Mouse (Mus musculus) small intestine, adult 2 months (tissue): ENCODE data around the gene Fh1. TPM values are rescaled to one million over a fixed set of nuclear protein-coding genes. Genes with fewer than 3 reads are reported as not detected.

ENCODE experiments used
- H3K27ac ChIP-seq: fragments of 200-500 bp; 2 replicates; pipeline ENCODE4 v1.5.1; 2012; ENCODE audit warnings: low read depth, low read length, control low read depth, inconsistent platforms; ENCODE audit not compliant: insufficient read depth
- H3K27me3 ChIP-seq: fragments of 200-500 bp; 2 replicates; pipeline ENCODE4 v1.6.1; 2012; ENCODE audit warnings: mild to moderate bottlenecking, moderate library complexity, low read length, inconsistent platforms; ENCODE audit not compliant: control insufficient read depth, insufficient read depth
- H3K36me3 ChIP-seq: fragments of 200-500 bp; 2 replicates; pipeline ENCODE4 v1.6.1; 2012; ENCODE audit warnings: mild to moderate bottlenecking, low read length, control low read depth, inconsistent platforms; ENCODE audit not compliant: control insufficient read depth, insufficient read depth
- H3K4me1 ChIP-seq: fragments of 200-500 bp; 2 replicates; pipeline ENCODE4 v1.6.1; 2012; ENCODE audit warnings: low read length, inconsistent platforms, mixed read lengths; ENCODE audit not compliant: control insufficient read depth, insufficient read depth, insufficient read length
- H3K4me3 ChIP-seq: fragments of 200-500 bp; 2 replicates; pipeline ENCODE4 v1.5.1; 2012; ENCODE audit warnings: low read depth, mild to moderate bottlenecking, control low read depth, inconsistent platforms, low read length, moderate library complexity
- CTCF ChIP-seq: fragments of 200-500 bp; IDR thresholded peaks from 2 replicates; pipeline ENCODE4 v1.5.1; 2012; ENCODE audit warnings: low read depth, mild to moderate bottlenecking, control low read depth, inconsistent platforms, low read length, moderate library complexity, mixed read lengths; ENCODE audit not compliant: insufficient replicate concordance, insufficient read length; ENCODE audit errors: extremely low read depth
- POLR2A ChIP-seq: fragments of 200-500 bp; IDR thresholded peaks from 2 replicates; pipeline ENCODE4 v1.6.1; 2012; ENCODE audit warnings: low read depth, mild to moderate bottlenecking, control low read depth, inconsistent platforms, low read length, moderate library complexity
- WGBS: fragments of 180-500 bp; shearing (Covaris S2); methylation state at CpG from one replicate; pipeline ENCODE4 v1.1.7; 2018; 5-methylcytosine and 5-hydroxymethylcytosine counted together
- polyA plus RNA-seq: library from polyadenylated mRNA; depleted of rRNA; stranded (reverse); fragments of >200 nt; gene quantifications from 2 replicates; pipeline ENCODE4 v1.2.3, GENCODE M21; 2012

The Fh1 gene
- polyA plus RNA-seq, 1 experiment: 16.4 TPM

DNA sequence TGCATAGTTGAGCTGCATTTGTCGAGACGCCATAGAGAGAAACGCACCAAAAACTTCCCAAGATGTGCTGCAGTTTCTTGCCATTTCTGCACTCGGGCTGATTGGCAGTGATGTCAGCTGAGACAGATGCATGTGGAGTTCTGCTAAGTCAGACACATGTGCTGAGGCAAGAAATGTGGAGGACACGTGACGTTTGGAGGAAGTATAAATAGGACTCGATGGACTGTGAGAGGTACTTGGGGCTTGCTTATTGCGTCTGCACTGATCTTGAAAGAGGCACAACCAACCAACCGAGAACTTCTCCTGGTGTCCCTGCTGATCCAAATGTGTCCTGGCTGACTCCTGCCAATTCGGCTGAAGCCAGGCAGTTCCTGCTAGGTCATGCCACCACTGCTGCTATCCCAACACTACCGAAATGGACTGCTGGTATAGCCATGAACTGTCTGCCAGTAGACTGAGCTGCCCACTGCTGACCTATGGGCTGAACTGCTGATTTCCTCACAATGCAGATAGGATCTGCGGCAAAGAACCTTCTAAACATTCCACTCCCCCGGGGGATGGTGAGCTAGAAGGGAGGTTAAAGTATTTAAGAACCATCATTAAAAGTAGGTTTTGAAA lies 5.5 kb downstream of the Fh1 start, which contains the start of gene Kmo:
Gene Kmo, plus strand, starts transcription at position 568 of the 618 bp plus-strand sequence.
- Histone ChIP-seq H3K27ac (no peak within 1 kb of the TSS), H3K36me3 (peaks cover 35% of the 10 kb centered on the region), H3K4me3 (no peak within 1 kb of the TSS), H3K27me3 (no peaks in the 10 kb centered on the region), H3K4me1 (peaks cover 3% of the 10 kb centered on the region; the same call in 1 of the 2 replicates)
- WGBS: 90% methylated on average over 13 of the region's 13 CpGs
- no peak for TF ChIP-seq POLR2A
- TF ChIP-seq CTCF: no peak

DNA sequence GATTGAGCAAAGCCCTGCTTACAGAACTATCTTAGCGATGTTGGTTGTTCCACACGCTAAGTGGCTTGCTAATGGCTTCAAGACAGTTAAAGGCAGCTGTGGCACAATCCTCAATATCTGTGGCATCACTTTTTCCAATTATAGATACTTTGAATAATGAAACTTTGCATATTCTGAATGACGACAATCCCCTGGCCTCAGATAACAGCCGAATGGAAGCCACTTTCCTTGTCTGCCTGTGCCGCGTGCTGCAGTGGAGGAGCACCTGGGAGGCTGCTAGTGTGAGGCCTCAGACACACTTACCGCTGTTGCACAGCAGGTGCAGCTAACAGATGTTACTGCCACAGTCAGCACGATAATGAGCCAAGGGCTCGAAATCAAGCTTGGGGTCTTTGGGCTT lies 10.4 kb downstream of the Fh1 start:
- H3K27ac ChIP-seq: no peak overlapping the region
- no peak for TF ChIP-seq CTCF
- no peak for TF ChIP-seq POLR2A
- peaks cover 67% of the 10 kb centered on the region for H3K36me3 ChIP-seq
- H3K4me1 ChIP-seq: no peaks in the 10 kb centered on the region
- no peak overlapping the region for H3K4me3 ChIP-seq
- 90% methylated on average over 9 of the region's 9 CpGs for WGBS
- H3K27me3 ChIP-seq: no peaks in the 10 kb centered on the region

DNA sequence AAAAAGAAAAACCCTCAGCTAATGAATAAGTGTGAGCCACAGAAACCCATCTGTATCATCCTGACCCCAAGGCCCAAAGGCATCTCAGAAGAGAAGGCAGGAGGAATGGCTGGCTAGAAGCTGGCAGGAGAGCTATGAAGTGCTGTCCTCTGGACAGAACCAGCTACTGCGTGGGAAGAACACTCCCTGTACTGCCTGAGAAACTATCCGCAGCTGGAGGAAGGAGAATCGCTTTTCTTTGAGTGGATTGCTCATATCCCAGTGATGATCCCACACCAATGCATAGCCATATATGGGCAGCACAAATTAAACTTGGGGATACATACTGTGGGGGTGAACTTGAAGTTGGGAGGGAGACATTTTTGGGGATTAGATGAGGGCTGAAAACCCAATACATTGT lies 16.7 kb downstream of the Fh1 start:
- Histone ChIP-seq H3K4me1 (no peaks in the 10 kb centered on the region), H3K27ac (no peak overlapping the region), H3K27me3 (no peaks in the 10 kb centered on the region), H3K4me3 (no peak overlapping the region), H3K36me3 (peaks cover 69% of the 10 kb centered on the region)
- TF ChIP-seq POLR2A (no peak), CTCF (no peak)
- 91% methylated on average over 3 of the region's 3 CpGs for WGBS

DNA sequence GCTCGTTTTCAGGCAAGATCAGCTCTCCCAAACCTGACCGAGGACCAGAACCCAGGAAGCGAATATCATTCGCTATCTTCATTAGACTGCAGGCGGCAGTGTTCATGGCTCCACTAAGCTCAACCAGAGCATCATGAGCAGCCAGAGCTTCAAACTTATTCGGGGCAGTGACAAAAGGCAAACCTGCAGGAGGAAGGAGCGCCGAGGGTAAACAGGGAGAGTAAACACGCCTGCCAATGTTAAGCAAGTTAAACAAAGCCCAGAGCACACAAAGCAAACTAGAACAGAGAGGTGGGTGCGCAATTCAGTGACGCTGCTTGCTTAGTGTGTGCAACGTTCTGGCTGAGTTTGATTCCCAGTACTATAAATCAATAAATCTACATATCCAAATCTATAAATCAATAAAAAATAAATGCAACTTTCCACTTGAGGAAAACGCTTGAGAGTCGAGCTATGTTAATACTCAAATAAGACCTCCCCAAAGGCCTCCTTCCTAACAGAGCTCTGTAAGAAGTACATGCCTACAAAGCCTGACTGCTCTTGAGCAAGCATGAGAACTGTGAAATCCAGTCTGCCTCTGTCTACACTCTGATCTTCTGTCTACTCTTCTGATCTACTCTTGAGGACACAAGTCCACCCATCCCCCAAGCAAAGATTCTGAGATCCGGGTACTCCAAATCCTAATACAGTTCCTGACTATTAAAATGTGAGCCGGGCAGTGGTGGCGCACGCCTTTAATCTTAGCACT lies 17.4 kb downstream of the Fh1 start:
- WGBS: 74% methylated on average over 18 of the region's 18 CpGs
- H3K27me3 ChIP-seq: no peaks in the 10 kb centered on the region
- H3K27ac ChIP-seq: no peak overlapping the region
- H3K36me3 ChIP-seq: peaks cover 71% of the 10 kb centered on the region
- no peaks in the 10 kb centered on the region for H3K4me1 ChIP-seq
- TF ChIP-seq CTCF (no peak), POLR2A (no peak)
- H3K4me3 ChIP-seq: no peak overlapping the region

DNA sequence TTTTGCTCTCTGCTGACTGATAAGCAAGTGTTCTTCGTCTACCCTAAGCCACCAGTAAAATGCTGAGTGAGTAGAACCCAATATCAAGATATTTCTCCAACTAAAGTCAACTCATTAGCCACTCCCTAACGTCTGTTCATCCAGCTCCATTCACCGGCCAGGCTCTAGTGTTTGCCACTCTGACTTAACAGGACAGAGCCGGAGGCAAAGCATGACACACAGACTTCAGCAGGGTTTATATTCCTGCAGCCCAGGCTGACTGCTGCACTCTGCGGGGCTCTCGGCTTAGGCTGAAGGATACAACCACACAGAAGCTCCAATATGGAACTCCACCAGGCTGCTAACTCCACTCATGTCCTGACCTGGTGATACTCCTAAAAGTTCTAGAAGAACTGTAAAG lies 18.1 kb downstream of the Fh1 start:
- H3K36me3 ChIP-seq: peaks cover 70% of the 10 kb centered on the region
- WGBS: 78% methylated on average over 6 of the region's 6 CpGs

DNA sequence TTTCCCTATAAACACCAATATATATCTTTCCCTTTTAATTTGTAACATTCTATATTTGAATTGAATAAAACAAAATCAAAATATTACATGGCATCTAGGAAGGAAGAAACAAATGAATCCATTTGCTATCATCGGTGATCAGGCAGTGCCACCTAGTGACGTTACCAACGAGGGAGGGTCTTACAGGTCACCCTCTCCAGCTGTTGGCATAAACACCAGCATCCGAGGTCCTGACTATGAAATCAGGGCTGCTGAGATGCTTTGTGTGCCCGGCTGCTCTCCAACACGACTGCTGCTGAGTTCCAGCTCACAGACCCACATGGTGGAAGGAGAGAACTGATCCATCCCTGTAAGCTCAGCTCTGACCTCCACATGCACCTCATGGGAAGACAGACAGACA lies 22.0 kb downstream of the Fh1 start:
- 76% methylated on average over 6 of the region's 6 CpGs for WGBS
- TF ChIP-seq CTCF (no peak), POLR2A (no peak)
- Histone ChIP-seq H3K4me3 (no peak overlapping the region), H3K4me1 (no peaks in the 10 kb centered on the region), H3K36me3 (peaks cover 60% of the 10 kb centered on the region), H3K27me3 (no peaks in the 10 kb centered on the region), H3K27ac (no peak overlapping the region)

More for the DNA sequence above, 18.1 kb downstream of the Fh1 start:
- Histone ChIP-seq H3K4me1 (no peaks in the 10 kb centered on the region), H3K27ac (no peak overlapping the region), H3K27me3 (no peaks in the 10 kb centered on the region), H3K4me3 (no peak overlapping the region)
- no peak for TF ChIP-seq POLR2A
- TF ChIP-seq CTCF: no peak

DNA sequence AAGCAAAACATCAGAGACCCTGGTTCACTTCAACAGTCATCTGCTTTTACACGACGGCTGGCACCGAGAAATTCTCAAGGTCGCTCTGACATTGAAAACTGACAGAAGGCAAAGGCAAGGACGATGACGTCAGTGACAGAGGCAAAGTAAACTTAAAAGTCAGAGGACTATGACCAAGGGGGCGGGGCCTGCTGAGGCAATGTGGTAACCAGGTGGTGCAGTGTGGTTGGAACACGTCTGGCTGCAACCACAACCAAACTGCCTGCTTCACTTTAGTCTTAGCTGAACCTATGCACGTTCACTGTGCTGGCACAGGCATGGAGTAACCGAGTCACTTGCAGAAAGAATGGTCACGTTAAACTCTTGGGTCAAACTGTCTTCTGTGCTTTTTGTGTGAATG lies 23.2 kb downstream of the Fh1 start:
- Histone ChIP-seq H3K36me3 (peaks cover 50% of the 10 kb centered on the region), H3K27me3 (no peaks in the 10 kb centered on the region), H3K27ac (no peak overlapping the region), H3K4me3 (no peak overlapping the region), H3K4me1 (no peaks in the 10 kb centered on the region)
- TF ChIP-seq CTCF (no peak), POLR2A (no peak)
- WGBS: 70% methylated on average over 11 of the region's 11 CpGs

DNA sequence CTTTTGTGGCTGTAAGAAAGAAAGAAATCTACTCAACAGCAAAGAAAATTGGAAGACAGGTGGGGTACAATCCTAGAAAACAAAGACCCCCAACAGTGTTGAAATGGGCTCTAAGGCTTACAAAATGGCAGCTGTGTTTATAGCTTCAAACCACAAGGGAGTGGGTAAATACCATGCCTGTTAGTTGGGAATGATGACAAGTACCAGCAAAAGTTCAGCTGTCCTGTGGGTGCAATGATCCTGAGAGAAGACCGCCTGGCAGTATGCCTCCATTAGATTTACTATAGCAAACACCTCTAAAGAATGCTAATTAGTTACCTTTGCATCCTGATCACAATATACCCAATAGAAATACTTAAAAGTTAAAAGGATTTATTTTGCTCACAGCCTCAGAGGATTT lies 32.6 kb downstream of the Fh1 start:
- WGBS: 92% methylated on average over 1 of the region's 1 CpGs
- H3K27ac ChIP-seq: no peak overlapping the region
- H3K4me1 ChIP-seq: no peaks in the 10 kb centered on the region
- TF ChIP-seq CTCF (no peak), POLR2A (no peak)
- H3K4me3 ChIP-seq: no peak overlapping the region
- 0 out of 2 replicates have a peak, but pooled peaks cover 1% of the 10 kb centered on the region for H3K36me3 ChIP-seq
- H3K27me3 ChIP-seq: no peaks in the 10 kb centered on the region
